Mouse (Mus musculus): ENCODE results near the gene Bsg. TPM values are rescaled to one million over a fixed set of nuclear protein-coding genes. Genes with fewer than 3 reads are reported as not detected.
A peak's percentile ranks its signal among the peaks of the same experiment; 100 is the strongest.

The Bsg gene
- polyA plus RNA-seq, 1 experiment from 2014 or later: 500 TPM

GRCm38 (mm10) chr10:79684770-79685600 is 19.3 kb upstream of the Bsg start:
- H3K4me2 ChIP-seq: no peak overlapping the region
- 93% methylated on average over 25 of the region's 25 CpGs for WGBS
- ATAC-seq (ENCODE audit: low FRiP score): no peak
- no peak overlapping the region for H3K9ac ChIP-seq
- H3K9me3 ChIP-seq: no peaks in the 10 kb centered on the region
- no peaks in the 10 kb centered on the region for H3K27me3 ChIP-seq
- H3K4me3 ChIP-seq (replicated peaks): no peak overlapping the region
- H3K4me1 ChIP-seq: peaks cover 27% of the 10 kb centered on the region
- H3K36me3 ChIP-seq (replicated peaks): peaks cover 60% of the 10 kb centered on the region
- H3K27ac ChIP-seq: no peak overlapping the region

GRCm38 (mm10) chr10:79686219-79686618 is 18.1 kb upstream of the Bsg start:
- no peak for ATAC-seq (ENCODE audit: low FRiP score)
- Histone ChIP-seq H3K27me3 (no peaks in the 10 kb centered on the region), H3K9ac (no peak overlapping the region), H3K4me2 (no peak overlapping the region), H3K27ac (no peak overlapping the region), H3K9me3 (no peaks in the 10 kb centered on the region), H3K4me1 (peaks cover 20% of the 10 kb centered on the region), H3K36me3 (replicated peaks) (peaks cover 61% of the 10 kb centered on the region), H3K4me3 (replicated peaks) (no peak overlapping the region)
- 90% methylated on average over 2 of the region's 2 CpGs for WGBS

GRCm38 (mm10) chr10:79686691-79687090 is 17.6 kb upstream of the Bsg start:
- Histone ChIP-seq H3K27ac (no peak overlapping the region), H3K36me3 (replicated peaks) (peaks cover 61% of the 10 kb centered on the region)
- 88% methylated on average over 1 of the region's 1 CpGs for WGBS

GRCm38 (mm10) chr10:79687513-79687912 is 16.8 kb upstream of the Bsg start:
- H3K4me3 ChIP-seq (replicated peaks): no peak overlapping the region
- H3K4me1 ChIP-seq: peaks cover 18% of the 10 kb centered on the region
- no peak overlapping the region for H3K4me2 ChIP-seq
- no peaks in the 10 kb centered on the region for H3K27me3 ChIP-seq
- no peak overlapping the region for H3K27ac ChIP-seq
- 95% methylated on average over 6 of the region's 6 CpGs for WGBS
- no peaks in the 10 kb centered on the region for H3K9me3 ChIP-seq
- no peak for ATAC-seq (ENCODE audit: low FRiP score)
- peaks cover 61% of the 10 kb centered on the region for H3K36me3 ChIP-seq (replicated peaks)
- H3K9ac ChIP-seq: no peak overlapping the region

More at GRCm38 (mm10) chr10:79686691-79687090, 17.6 kb upstream of the Bsg start:
- H3K4me2 ChIP-seq: no peak overlapping the region
- H3K9ac ChIP-seq: no peak overlapping the region
- no peaks in the 10 kb centered on the region for H3K27me3 ChIP-seq
- peaks cover 18% of the 10 kb centered on the region for H3K4me1 ChIP-seq
- no peak overlapping the region for H3K4me3 ChIP-seq (replicated peaks)
- no peak for ATAC-seq (ENCODE audit: low FRiP score)
- no peaks in the 10 kb centered on the region for H3K9me3 ChIP-seq

GRCm38 (mm10) chr10:79688720-79689119 is 15.6 kb upstream of the Bsg start, which contains the start of gene Gzmm:
TSS of gene Gzmm (plus strand) at chr10:79689020.
- Histone ChIP-seq H3K9me3 (no peaks in the 10 kb centered on the region), H3K4me2 (no peak within 1 kb of the TSS), H3K27ac (no peak within 1 kb of the TSS), H3K36me3 (replicated peaks) (peaks cover 61% of the 10 kb centered on the region), H3K4me3 (replicated peaks) (no peak within 1 kb of the TSS), H3K27me3 (no peaks in the 10 kb centered on the region), H3K9ac (no peak within 1 kb of the TSS), H3K4me1 (peaks cover 7% of the 10 kb centered on the region)
- ATAC-seq (ENCODE audit: low FRiP score): no peak
- WGBS: 91% methylated on average over 4 of the region's 4 CpGs

GRCm38 (mm10) chr10:79689178-79689577 is 15.1 kb upstream of the Bsg start:
- ATAC-seq (ENCODE audit: low FRiP score): no peak
- Histone ChIP-seq H3K4me1 (peaks cover 3% of the 10 kb centered on the region), H3K36me3 (replicated peaks) (peaks cover 58% of the 10 kb centered on the region), H3K4me3 (replicated peaks) (no peak overlapping the region), H3K27ac (no peak overlapping the region), H3K9ac (no peak overlapping the region), H3K4me2 (no peak overlapping the region), H3K9me3 (no peaks in the 10 kb centered on the region), H3K27me3 (no peaks in the 10 kb centered on the region)
- WGBS: 95% methylated on average over 3 of the region's 3 CpGs

GRCm38 (mm10) chr10:79691986-79692548 is 12.2 kb upstream of the Bsg start:
- 93% methylated on average over 2 of the region's 2 CpGs for WGBS
- Histone ChIP-seq H3K27ac (no peak overlapping the region), H3K9me3 (no peaks in the 10 kb centered on the region), H3K4me1 (0 out of 2 replicates have a peak, but pooled peaks cover 2% of the 10 kb centered on the region), H3K9ac (no peak overlapping the region), H3K36me3 (replicated peaks) (peaks cover 30% of the 10 kb centered on the region), H3K4me2 (no peak overlapping the region), H3K4me3 (replicated peaks) (no peak overlapping the region), H3K27me3 (no peaks in the 10 kb centered on the region)
- no peak for ATAC-seq (ENCODE audit: low FRiP score)

GRCm38 (mm10) chr10:79693580-79694378 is 10.5 kb upstream of the Bsg start:
- peaks cover 13% of the 10 kb centered on the region for H3K36me3 ChIP-seq (replicated peaks)
- ATAC-seq (ENCODE audit: low FRiP score): no peak
- no peaks in the 10 kb centered on the region for H3K27me3 ChIP-seq
- no peak overlapping the region for H3K4me3 ChIP-seq (replicated peaks)
- no peak overlapping the region for H3K27ac ChIP-seq
- H3K4me1 ChIP-seq: 0 out of 2 replicates have a peak, but pooled peaks cover 2% of the 10 kb centered on the region
- no peaks in the 10 kb centered on the region for H3K9me3 ChIP-seq
- WGBS: 78% methylated on average over 12 of the region's 12 CpGs
- no peak overlapping the region for H3K9ac ChIP-seq
- H3K4me2 ChIP-seq: no peak overlapping the region

- Histone ChIP-seq H3K4me2 (no peak overlapping the region), H3K9ac (no peak overlapping the region), H3K9me3 (no peaks in the 10 kb centered on the region), H3K36me3 (replicated peaks) (peaks cover 8% of the 10 kb centered on the region), H3K27ac (no peak overlapping the region), H3K4me3 (replicated peaks) (no peak overlapping the region), H3K4me1 (0 out of 2 replicates have a peak, but pooled peaks cover 2% of the 10 kb centered on the region), H3K27me3 (no peaks in the 10 kb centered on the region)
- 88% methylated on average over 6 of the region's 6 CpGs for WGBS
- no peak for ATAC-seq (ENCODE audit: low FRiP score)
Observed at GRCm38 (mm10) chr10:79694379-79694655, 10.0 kb upstream of the Bsg start.

GRCm38 (mm10) chr10:79695231-79696128 is 8.8 kb upstream of the Bsg start:
- H3K9ac ChIP-seq: peak overlapping the region; percentile 13; the same call in 1 of the 2 replicates

GRCm38 (mm10) chr10:79696129-79696651 is 8.1 kb upstream of the Bsg start:
- Histone ChIP-seq H3K9ac (peak overlapping the region; percentile 13; the same call in 1 of the 2 replicates), H3K9me3 (no peaks in the 10 kb centered on the region), H3K4me1 (0 out of 2 replicates have a peak, but pooled peaks cover 3% of the 10 kb centered on the region), H3K4me2 (no peak overlapping the region), H3K4me3 (replicated peaks) (no peak overlapping the region), H3K27ac (0 out of 2 replicates have a peak overlapping the region, but pooled peaks have one; percentile 25), H3K36me3 (replicated peaks) (no peaks in the 10 kb centered on the region), H3K27me3 (no peaks in the 10 kb centered on the region)
- WGBS: 67% methylated on average over 9 of the region's 9 CpGs
- ATAC-seq (ENCODE audit: low FRiP score): no peak

More at GRCm38 (mm10) chr10:79695231-79696128, 8.8 kb upstream of the Bsg start:
- Histone ChIP-seq H3K36me3 (replicated peaks) (no peaks in the 10 kb centered on the region), H3K4me1 (0 out of 2 replicates have a peak, but pooled peaks cover 2% of the 10 kb centered on the region), H3K4me2 (no peak overlapping the region), H3K4me3 (replicated peaks) (no peak overlapping the region), H3K9me3 (no peaks in the 10 kb centered on the region), H3K27me3 (no peaks in the 10 kb centered on the region), H3K27ac (no peak overlapping the region)
- 0 out of 2 replicates have a peak, but pooled peaks have one; percentile 59 for ATAC-seq (ENCODE audit: low FRiP score)
- WGBS: 64% methylated on average over 13 of the region's 13 CpGs

Measured in forebrain, embryonic 12.5 days (tissue).